Mouse (Mus musculus): ENCODE results near the gene Ccdc96.

DNA sequence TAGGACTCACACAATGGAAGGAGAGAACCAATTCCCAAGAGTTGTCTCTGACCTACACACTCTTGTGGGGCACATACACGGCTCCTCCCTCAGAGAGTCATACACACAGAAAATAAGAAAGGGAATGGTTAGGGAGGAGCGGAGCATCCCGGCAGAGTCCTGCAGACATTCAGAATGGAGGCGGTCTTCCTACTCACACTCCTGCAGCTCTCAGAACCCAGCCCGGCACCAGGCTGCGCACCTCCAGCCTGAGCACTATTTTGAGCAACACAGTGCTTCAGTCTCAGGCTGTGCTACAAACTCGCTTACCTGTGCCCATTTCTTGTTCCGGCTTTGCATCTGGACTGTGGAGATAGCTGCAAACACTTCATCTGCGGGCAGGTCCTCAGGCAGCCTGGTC, 10.3 kb downstream of the Ccdc96 start:
- no peak for TF ChIP-seq POLR2A (IDR thresholded peaks at IDR 0.05; ENCODE audit: borderline replicate concordance, control insufficient read depth, low read depth, low read length)
- no peak for TF ChIP-seq CTCF (IDR thresholded peaks at IDR 0.05; ENCODE audit: control insufficient read depth, insufficient read depth, low read length)

All from bone marrow, adult 2 months (tissue).